Mouse (Mus musculus) neural tube, embryonic 12.5 days (tissue): ENCODE data around the gene Dclk2. TPM values are rescaled to one million over a fixed set of nuclear protein-coding genes. Genes with fewer than 3 reads are reported as not detected.

Experiments used
- ATAC-seq: fragments of 200-750 bp; cut with Nextera tagmentation; 2 replicates; pipeline ENCODE4 v1.8.0; 2017; ENCODE audit warnings: low read depth, mild to moderate bottlenecking, moderate TSS enrichment, moderate library complexity; ENCODE audit not compliant: low FRiP score
- H3K27ac ChIP-seq: fragments of 300-500 bp; sonication (generic); 2 replicates; pipeline ENCODE4 v1.5.1; 2016
- H3K27me3 ChIP-seq: fragments of 300-500 bp; sonication (generic); replicated peaks from 2 replicates; pipeline ENCODE4 v1.6.1; 2016; ENCODE audit warnings: mild to moderate bottlenecking
- H3K36me3 ChIP-seq: fragments of 300-500 bp; sonication (generic); 2 replicates; pipeline ENCODE4 v1.6.1; 2016; ENCODE audit warnings: mild to moderate bottlenecking
- H3K4me1 ChIP-seq: fragments of 300-500 bp; sonication (generic); 2 replicates; pipeline ENCODE4 v1.6.1; 2016
- H3K4me2 ChIP-seq: fragments of 300-500 bp; sonication (generic); replicated peaks from 2 replicates; pipeline ENCODE4 v1.6.1; 2016; ENCODE audit warnings: mild to moderate bottlenecking
- H3K4me3 ChIP-seq: fragments of 300-500 bp; sonication (generic); 2 replicates; pipeline ENCODE4 v1.5.1; 2016
- H3K9ac ChIP-seq: fragments of 300-500 bp; sonication (generic); 2 replicates; pipeline ENCODE4 v1.6.1; 2016; ENCODE audit warnings: mild to moderate bottlenecking
- H3K9me3 ChIP-seq: fragments of 300-500 bp; sonication (generic); 2 replicates; pipeline ENCODE4 v1.6.1; 2016; ENCODE audit warnings: mild to moderate bottlenecking
- WGBS: fragments of 180-500 bp; shearing (Covaris S2); methylation state at CpG from one replicate; pipeline ENCODE4 v1.1.7; 2016; 5-methylcytosine and 5-hydroxymethylcytosine counted together
- polyA plus RNA-seq: library from polyadenylated mRNA; unstranded; fragments of >200 nt; fragmentation: Nextera tagmentation; extraction: Ambion mirVana; gene quantifications from 2 replicates; pipeline ENCODE4 v1.2.1, GENCODE M21; 2016

The Dclk2 gene
- polyA plus RNA-seq, 1 experiment from 2014 or later, result 67.0 TPM

DNA sequence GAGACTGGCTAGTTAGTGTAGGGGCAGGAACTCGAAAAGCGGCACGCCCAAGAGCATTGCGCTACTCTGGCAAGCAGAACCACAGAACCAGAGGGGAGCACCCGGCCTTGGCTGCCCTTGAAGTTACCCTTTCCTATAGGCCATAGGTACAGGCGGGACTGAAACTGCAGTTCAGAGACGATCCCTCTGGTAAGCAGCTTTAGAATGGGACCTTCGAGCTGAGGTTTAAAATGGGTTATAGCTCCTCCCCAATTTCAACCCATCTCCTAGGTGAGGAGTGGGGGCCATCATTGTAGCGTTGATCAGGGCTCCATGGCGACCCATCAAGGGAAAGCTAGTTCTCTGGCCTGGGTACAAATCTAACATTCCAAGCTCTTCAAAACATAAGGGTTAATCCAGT is 3.0 kb upstream of the Dclk2 start:
- no peaks in the 10 kb centered on the region for H3K27me3 ChIP-seq
- ATAC-seq, result no peak
- H3K9me3 ChIP-seq, result no peaks in the 10 kb centered on the region
- 93% methylated on average over 10 of the region's 10 CpGs for whole genome bisulfite sequencing
- no peak overlapping the region for H3K4me3 ChIP-seq
- H3K27ac ChIP-seq, result no peak overlapping the region
- no peaks in the 10 kb centered on the region for H3K36me3 ChIP-seq
- H3K9ac ChIP-seq, result no peak overlapping the region
- H3K4me2 ChIP-seq, result no peak overlapping the region
- peaks cover 6% of the 10 kb centered on the region for H3K4me1 ChIP-seq

DNA sequence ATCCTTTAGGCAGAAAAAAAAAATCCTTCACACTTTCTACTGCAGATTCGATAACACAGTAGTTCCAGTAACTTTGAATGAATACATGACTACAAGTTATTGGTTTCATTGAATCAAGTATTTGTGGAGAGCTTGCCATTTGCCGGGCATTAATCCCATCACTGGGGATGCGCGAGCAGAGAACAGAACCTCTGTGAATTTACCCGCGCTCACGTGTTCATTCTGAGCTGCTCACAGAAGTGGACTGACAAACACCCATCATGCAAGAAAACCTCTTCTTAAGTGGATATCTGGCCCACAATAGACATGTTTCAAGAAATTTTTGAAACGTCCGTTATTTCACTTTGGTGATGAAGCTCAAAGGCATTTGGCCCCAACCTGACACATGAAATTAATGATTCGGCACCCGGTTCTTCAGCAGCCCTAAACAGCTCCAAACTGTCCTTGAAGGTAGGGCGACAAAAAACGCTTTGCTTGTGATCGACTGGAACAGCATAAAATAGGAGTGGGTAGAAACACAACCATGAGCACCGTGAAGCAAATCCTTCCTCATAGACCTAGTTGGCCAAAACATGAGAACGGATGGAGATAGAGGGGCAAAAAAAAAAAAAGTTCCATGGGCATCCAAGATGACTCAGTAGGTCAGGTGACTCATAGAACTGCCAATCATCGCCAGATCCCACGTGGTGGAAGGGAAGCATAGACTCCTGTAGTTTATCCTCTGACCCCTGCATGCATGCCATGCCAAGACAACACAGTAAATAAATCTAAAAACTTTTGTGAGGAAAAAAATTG is 726 bp upstream of the Dclk2 start:
- 72% methylated on average over 18 of the region's 18 CpGs for WGBS
- no peak for ATAC-seq
- Histone ChIP-seq H3K4me3 (no peak overlapping the region), H3K27me3 (no peaks in the 10 kb centered on the region), H3K27ac (no peak overlapping the region), H3K4me2 (peak overlapping the region; percentile 79), H3K9me3 (no peaks in the 10 kb centered on the region), H3K36me3 (peaks cover 9% of the 10 kb centered on the region), H3K4me1 (peaks cover 27% of the 10 kb centered on the region), H3K9ac (no peak overlapping the region)

DNA sequence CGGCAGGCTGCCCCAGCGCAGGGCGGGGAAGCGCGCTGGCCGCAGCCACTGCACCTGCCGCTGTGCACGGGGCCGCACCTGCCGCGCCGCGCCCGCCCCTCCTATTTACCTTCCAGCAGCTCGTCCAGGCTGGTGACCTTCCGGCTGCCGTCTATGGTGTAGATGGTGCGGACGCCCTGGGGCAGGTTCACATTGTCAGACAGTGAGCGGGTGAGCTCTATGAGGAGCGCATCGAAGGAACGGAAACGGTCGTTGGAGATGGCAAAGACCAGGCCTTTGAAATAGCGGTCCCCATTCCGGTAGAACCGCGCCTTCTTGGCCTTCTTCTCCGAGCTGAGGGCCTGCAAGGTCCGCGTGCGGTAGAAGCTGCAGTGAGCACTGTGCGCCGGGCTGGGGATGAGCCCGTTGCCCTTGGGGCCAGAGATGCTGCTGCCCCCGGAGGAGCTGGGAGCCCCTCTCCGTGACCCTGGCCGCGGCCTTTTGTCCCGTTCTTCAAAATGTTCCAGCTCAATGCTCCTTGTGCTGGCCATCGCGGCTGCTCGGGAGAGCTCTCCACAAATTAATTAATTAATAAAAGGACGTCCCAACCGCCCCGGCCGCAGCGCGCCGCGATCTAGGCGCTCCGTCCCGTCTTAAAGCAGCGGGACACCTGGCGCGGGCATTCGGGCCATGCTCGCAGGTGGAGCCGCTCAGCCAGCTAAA is 860 bp downstream of the Dclk2 start:
- ATAC-seq, result peak; percentile 64
- peaks cover 28% of the 10 kb centered on the region for H3K4me1 ChIP-seq
- peak overlapping the region; percentile 89 for H3K9ac ChIP-seq
- under 1% methylated on average over 61 of the region's 61 CpGs for WGBS
- H3K9me3 ChIP-seq, result no peaks in the 10 kb centered on the region
- peaks cover 10% of the 10 kb centered on the region for H3K36me3 ChIP-seq
- H3K4me2 ChIP-seq, result peak overlapping the region; percentile 79
- H3K27ac ChIP-seq, result peak overlapping the region; percentile 86
- peak overlapping the region; percentile 79 for H3K4me3 ChIP-seq
- H3K27me3 ChIP-seq, result no peaks in the 10 kb centered on the region

DNA sequence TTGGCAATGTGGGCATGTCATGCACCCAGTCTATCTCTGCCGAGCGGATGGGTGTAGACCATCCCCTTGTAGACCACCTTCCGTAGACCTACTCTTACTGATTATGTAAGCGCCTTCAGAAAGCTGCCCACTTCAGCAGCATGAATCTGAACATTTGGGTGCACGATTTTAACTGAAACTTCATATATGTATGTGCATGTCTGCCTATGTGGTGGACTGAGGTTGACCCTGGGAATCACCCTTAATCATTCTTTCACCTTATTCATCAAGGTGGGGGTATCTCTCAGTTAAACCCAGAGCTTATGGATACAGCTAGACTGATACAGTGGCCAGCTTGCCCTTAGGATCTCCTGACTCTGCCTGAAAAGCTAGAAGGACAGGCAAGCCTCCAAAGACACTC is 3.6 kb downstream of the Dclk2 start:
- peak overlapping the region; percentile 79; the same call in 1 of the 2 replicates for H3K4me2 ChIP-seq
- no peak overlapping the region for H3K4me3 ChIP-seq

DNA sequence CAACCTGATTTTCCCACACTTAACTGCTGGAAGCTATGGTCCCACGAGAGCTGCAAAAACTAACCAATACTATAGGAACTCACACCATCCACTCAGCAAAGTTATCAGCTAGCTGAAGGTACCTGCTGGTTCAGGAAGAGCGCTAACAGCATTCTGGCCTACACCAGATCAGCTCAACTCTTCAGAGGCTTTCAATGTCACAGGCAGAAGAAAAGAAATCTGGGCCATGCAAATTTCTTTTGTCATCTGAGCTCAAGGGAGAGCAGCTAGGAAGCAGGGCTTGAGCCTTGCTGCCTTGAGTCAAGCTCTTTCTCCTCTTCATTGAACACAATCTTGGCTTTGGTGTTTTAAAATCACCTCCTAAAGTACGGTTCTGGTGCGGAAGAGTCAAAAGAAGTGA is 4.0 kb downstream of the Dclk2 start:
- Histone ChIP-seq H3K4me3 (no peak overlapping the region), H3K9me3 (no peaks in the 10 kb centered on the region), H3K4me2 (peak overlapping the region; percentile 20), H3K4me1 (peaks cover 28% of the 10 kb centered on the region), H3K36me3 (peaks cover 11% of the 10 kb centered on the region), H3K27ac (no peak overlapping the region), H3K27me3 (no peaks in the 10 kb centered on the region), H3K9ac (no peak overlapping the region)
- WGBS, result 93% methylated on average over 4 of the region's 4 CpGs
- no peak for ATAC-seq

More for the DNA sequence above, 3.6 kb downstream of the Dclk2 start:
- peaks cover 10% of the 10 kb centered on the region for H3K36me3 ChIP-seq
- no peak for ATAC-seq
- H3K27ac ChIP-seq, result no peak overlapping the region
- WGBS, result 92% methylated on average over 5 of the region's 5 CpGs
- no peaks in the 10 kb centered on the region for H3K27me3 ChIP-seq
- H3K9me3 ChIP-seq, result no peaks in the 10 kb centered on the region
- no peak overlapping the region for H3K9ac ChIP-seq
- peaks cover 28% of the 10 kb centered on the region for H3K4me1 ChIP-seq

DNA sequence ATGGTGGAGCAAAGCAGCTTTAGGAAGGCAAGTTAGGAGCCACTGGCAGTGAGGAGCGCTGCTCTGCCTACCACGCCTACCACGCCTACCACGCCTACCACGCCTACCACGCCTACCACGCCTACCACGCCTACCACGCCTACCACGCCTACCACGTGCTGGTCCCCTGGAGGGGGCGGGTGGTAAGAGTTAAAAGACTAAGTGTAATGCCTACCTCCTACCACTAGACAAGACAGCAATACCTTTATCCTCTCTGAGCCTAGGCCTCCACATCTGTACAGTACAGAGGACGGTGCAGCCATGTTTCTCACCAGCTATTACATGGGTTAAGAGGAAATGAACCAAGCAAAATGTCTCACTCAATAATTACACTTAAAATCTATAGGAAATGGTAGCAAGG is 5.4 kb downstream of the Dclk2 start:
- H3K27me3 ChIP-seq, result no peaks in the 10 kb centered on the region
- no peak for ATAC-seq
- peaks cover 30% of the 10 kb centered on the region for H3K4me1 ChIP-seq
- H3K4me2 ChIP-seq, result no peak overlapping the region
- no peak overlapping the region for H3K9ac ChIP-seq
- WGBS, result 54% methylated on average over 13 of the region's 13 CpGs
- no peak overlapping the region for H3K27ac ChIP-seq
- no peak overlapping the region for H3K4me3 ChIP-seq
- H3K9me3 ChIP-seq, result no peaks in the 10 kb centered on the region
- H3K36me3 ChIP-seq, result peaks cover 17% of the 10 kb centered on the region

DNA sequence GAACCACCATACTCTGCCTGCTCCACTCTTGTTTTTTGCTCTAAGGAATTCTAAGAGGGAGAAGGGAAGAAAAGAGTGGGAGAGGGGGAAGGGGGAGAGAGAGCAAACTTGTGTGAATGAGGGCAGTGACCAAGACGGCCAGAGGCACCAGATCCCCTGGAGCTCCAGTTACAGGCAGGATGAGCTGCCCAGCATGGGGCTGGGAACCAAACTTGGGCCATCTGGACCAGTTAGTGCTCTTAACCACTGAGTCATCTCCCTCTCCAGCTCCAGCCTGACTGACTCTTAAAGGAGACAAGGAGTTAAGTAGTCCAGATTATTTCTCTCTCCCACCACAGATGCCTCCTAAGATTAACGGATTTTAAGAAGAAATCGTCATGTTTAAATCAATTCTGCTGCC is 6.3 kb downstream of the Dclk2 start:
- ATAC-seq, result no peak
- H3K4me2 ChIP-seq, result no peak overlapping the region
- H3K9me3 ChIP-seq, result no peaks in the 10 kb centered on the region
- no peak overlapping the region for H3K27ac ChIP-seq
- no peaks in the 10 kb centered on the region for H3K27me3 ChIP-seq
- peaks cover 17% of the 10 kb centered on the region for H3K36me3 ChIP-seq
- H3K9ac ChIP-seq, result no peak overlapping the region
- peaks cover 30% of the 10 kb centered on the region for H3K4me1 ChIP-seq
- WGBS, result 69% methylated on average over 3 of the region's 3 CpGs
- H3K4me3 ChIP-seq, result no peak overlapping the region

DNA sequence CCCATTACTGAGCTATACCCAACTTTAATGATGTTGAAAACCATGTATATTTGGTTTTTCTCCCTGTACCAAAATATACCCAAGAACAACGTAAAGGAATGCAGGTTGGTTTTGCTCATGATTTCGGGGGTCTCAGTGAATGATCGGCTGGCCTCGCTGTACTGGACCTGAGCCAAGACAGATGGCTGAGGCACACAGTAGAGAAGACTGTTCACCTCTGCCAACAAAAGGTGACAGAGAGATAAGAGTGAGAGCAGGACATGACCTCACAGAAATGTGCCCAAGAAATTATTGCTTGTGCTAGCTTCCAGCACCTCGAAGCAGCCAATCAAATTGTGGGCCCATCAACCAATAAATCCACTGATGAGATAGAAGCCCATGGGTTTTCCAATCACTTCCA is 22.3 kb downstream of the Dclk2 start:
- Histone ChIP-seq H3K27me3 (no peaks in the 10 kb centered on the region), H3K27ac (no peak overlapping the region), H3K4me3 (no peak overlapping the region), H3K4me2 (no peak overlapping the region), H3K36me3 (peaks cover 17% of the 10 kb centered on the region), H3K9ac (no peak overlapping the region), H3K4me1 (no peaks in the 10 kb centered on the region), H3K9me3 (peaks cover 6% of the 10 kb centered on the region; the same call in 1 of the 2 replicates)
- 95% methylated on average over 5 of the region's 5 CpGs for WGBS
- ATAC-seq, result no peak

DNA sequence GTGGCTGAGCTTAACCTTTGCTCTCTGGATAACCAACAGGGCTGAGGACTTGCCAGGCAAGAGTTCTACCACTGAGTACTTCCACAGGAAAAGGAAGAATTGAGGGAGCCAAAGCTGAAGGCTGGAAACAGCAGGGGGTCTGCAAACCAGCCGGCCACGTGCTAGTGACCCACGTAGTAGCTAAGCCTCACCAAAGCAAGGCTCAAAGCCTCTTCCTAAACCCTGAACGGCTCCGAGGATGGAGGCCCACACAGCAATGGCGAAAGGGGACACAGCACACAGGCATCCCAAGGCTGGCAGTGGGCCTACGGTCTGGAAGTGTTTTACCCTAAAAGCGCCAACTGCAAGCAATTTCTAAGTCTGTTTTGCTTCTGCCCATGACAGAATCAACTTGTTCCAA is 23.1 kb downstream of the Dclk2 start:
- ATAC-seq, result no peak
- Histone ChIP-seq H3K36me3 (peaks cover 11% of the 10 kb centered on the region), H3K9ac (no peak overlapping the region), H3K4me1 (no peaks in the 10 kb centered on the region), H3K4me3 (no peak overlapping the region), H3K9me3 (peaks cover 6% of the 10 kb centered on the region; the same call in 1 of the 2 replicates), H3K27me3 (no peaks in the 10 kb centered on the region), H3K4me2 (no peak overlapping the region), H3K27ac (no peak overlapping the region)
- WGBS, result 59% methylated on average over 8 of the region's 8 CpGs

DNA sequence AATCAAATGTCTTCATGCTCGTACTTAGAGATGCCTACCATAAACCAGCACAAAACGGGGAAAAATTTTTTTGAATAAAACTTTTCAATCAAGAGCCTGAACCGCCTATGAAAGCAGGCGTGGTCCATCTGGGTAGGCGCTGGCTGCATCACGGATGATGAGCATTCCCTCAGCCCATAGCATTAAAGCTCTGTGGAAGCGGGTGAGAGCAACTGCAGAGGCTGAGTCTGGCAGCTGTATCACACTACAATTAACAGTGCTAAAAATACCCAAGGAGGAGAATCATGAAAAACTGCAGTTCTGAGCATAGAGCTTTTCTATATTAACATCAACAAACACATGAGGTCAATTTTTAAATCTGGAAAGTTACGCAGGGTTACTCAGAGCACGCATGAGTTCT is 23.6 kb downstream of the Dclk2 start:
- WGBS, result 86% methylated on average over 9 of the region's 9 CpGs
- peaks cover 7% of the 10 kb centered on the region for H3K36me3 ChIP-seq
- no peak overlapping the region for H3K27ac ChIP-seq
- no peaks in the 10 kb centered on the region for H3K4me1 ChIP-seq
- no peak overlapping the region for H3K4me2 ChIP-seq
- no peak overlapping the region for H3K9ac ChIP-seq
- no peak overlapping the region for H3K4me3 ChIP-seq
- ATAC-seq, result no peak
- H3K27me3 ChIP-seq, result no peaks in the 10 kb centered on the region
- peaks cover 6% of the 10 kb centered on the region; the same call in 1 of the 2 replicates for H3K9me3 ChIP-seq

DNA sequence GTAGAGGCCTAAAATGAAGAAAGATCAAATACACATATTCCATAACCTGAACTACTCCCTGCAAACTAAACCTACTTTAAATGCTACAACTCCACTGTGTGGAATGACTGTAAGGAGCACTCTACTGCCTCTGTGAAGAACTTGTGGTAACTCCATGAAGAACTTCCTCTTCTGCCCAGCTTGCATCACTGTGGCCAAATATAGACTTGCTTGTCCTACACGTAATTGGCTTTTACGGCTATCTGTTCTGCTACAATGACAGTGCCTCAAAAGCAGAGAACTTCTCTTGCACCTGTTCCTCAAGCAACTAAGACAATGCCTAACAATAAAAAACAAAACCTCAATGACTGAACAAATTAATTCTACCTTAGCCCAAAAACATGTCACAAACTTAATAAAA is 26.2 kb downstream of the Dclk2 start:
- Histone ChIP-seq H3K4me3 (no peak overlapping the region), H3K9me3 (no peaks in the 10 kb centered on the region), H3K27ac (no peak overlapping the region), H3K27me3 (no peaks in the 10 kb centered on the region), H3K4me2 (no peak overlapping the region), H3K9ac (no peak overlapping the region), H3K4me1 (no peaks in the 10 kb centered on the region), H3K36me3 (no peaks in the 10 kb centered on the region)
- ATAC-seq, result no peak
- 74% methylated on average over 2 of the region's 2 CpGs for WGBS

DNA sequence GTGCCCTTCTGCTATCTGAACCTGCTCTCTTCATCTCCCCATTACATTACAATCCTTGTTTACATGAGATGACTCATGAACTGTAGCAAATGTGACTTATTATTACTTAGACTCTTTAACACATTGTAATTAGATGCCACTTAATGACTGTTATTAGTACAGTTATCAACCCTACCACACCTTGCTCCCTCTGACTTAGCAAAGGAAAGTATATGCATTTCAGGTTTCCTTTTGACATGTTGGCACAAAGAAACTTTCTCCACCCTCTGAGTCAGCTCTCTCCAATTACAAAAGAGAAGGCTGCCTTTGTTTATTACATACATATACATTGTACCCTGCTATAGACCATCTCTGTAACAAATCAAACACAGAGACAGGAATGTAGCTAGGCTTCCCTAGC is 33.1 kb downstream of the Dclk2 start:
- no peak for ATAC-seq
- Histone ChIP-seq H3K36me3 (peaks cover 2% of the 10 kb centered on the region; the same call in 1 of the 2 replicates), H3K9ac (no peak overlapping the region), H3K27me3 (no peaks in the 10 kb centered on the region), H3K27ac (no peak overlapping the region), H3K4me2 (no peak overlapping the region), H3K9me3 (0 out of 2 replicates have a peak, but pooled peaks cover 9% of the 10 kb centered on the region), H3K4me3 (no peak overlapping the region), H3K4me1 (no peaks in the 10 kb centered on the region)
